Mouse (Mus musculus) granulocyte monocyte progenitor cell, adult 5-6 weeks (primary cell): ENCODE measurements around the gene 1700003E16Rik. TPM values are rescaled to one million over a fixed set of nuclear protein-coding genes. Genes with fewer than 3 reads are reported as not detected.

Source experiments
- ATAC-seq: replicated peaks from 2 replicates; pipeline ENCODE4 v1.8.0; 2016; ENCODE audit warnings: mild to moderate bottlenecking, moderate TSS enrichment, inconsistent platforms; ENCODE audit not compliant: poor library complexity, severe bottlenecking
- total RNA-seq, 2 experiments: library from RNA; stranded (forward) in 1 of 2; stranded (reverse) in 1 of 2; fragments of 200-712, 200-1000 nt in 1 of 2; fragments of >200 nt in 1 of 2; fragmentation: Nextera tagmentation in 1 of 2; gene quantifications; 2 replicates each; pipeline ENCODE4 v1.2.3; 2014 to 2017

Gene 1700003E16Rik
- total RNA-seq, 2 experiments from 2014 or later, result not detected

GRCm38 (mm10) chr6:83186946-83187345, 30.7 kb downstream of the 1700003E16Rik start:
- no peak for ATAC-seq

- no peak for ATAC-seq
Observed at GRCm38 (mm10) chr6:83193571-83193970, 37.4 kb downstream of the 1700003E16Rik start.

GRCm38 (mm10) chr6:83197345-83198004, 41.3 kb downstream of the 1700003E16Rik start:
- no peak for ATAC-seq

GRCm38 (mm10) chr6:83203320-83203719, 47.1 kb downstream of the 1700003E16Rik start:
- no peak for ATAC-seq

- no peak for ATAC-seq
Observed at GRCm38 (mm10) chr6:83205851-83206250, 49.6 kb downstream of the 1700003E16Rik start.

- ATAC-seq, result no peak
Observed at GRCm38 (mm10) chr6:83206321-83206720, 50.1 kb downstream of the 1700003E16Rik start.

- ATAC-seq, result no peak
Observed at GRCm38 (mm10) chr6:83207361-83208049, 51.3 kb downstream of the 1700003E16Rik start.

- ATAC-seq, result no peak
Observed at GRCm38 (mm10) chr6:83208050-83208400, 51.8 kb downstream of the 1700003E16Rik start.

- no peak for ATAC-seq
Observed at GRCm38 (mm10) chr6:83210495-83210894, 54.3 kb downstream of the 1700003E16Rik start.

- no peak for ATAC-seq
Observed at GRCm38 (mm10) chr6:83211526-83211925, 55.3 kb downstream of the 1700003E16Rik start.

Other genes starting within 250 kb of the 1700003E16Rik start
- not detected in 2 replicates for gene Sema4f, start 216.6 kb upstream of the 1700003E16Rik start, total RNA-seq (2014; fragmentation: Nextera tagmentation)
- gene Sema4f, start 216.6 kb upstream of the 1700003E16Rik start, total RNA-seq (2017), result not detected in 2 replicates
- gene M1ap, start 209.5 kb upstream of the 1700003E16Rik start, total RNA-seq (2014; fragmentation: Nextera tagmentation), result 2.2 TPM in 1 of 2 replicates, not detected in the other
- 2.7 and 6.3 TPM in 2 replicates for gene M1ap, start 209.5 kb upstream of the 1700003E16Rik start, total RNA-seq (2017)
- gene Dok1, start 122.9 kb upstream of the 1700003E16Rik start, total RNA-seq (2014; fragmentation: Nextera tagmentation), result 18.7 and 25.8 TPM in 2 replicates
- gene Dok1, start 122.9 kb upstream of the 1700003E16Rik start, total RNA-seq (2017), result 9.0 and 16.1 TPM in 2 replicates
- 9.0 TPM in 1 of 2 replicates, not detected in the other for gene Loxl3, start 122.2 kb upstream of the 1700003E16Rik start, total RNA-seq (2014; fragmentation: Nextera tagmentation)
- gene Loxl3, start 122.2 kb upstream of the 1700003E16Rik start, total RNA-seq (2017), result 0.46 and 2.2 TPM in 2 replicates
- 235 and 242 TPM in 2 replicates for gene Aup1, start 101.9 kb upstream of the 1700003E16Rik start, total RNA-seq (2014; fragmentation: Nextera tagmentation)
- gene Aup1, start 101.9 kb upstream of the 1700003E16Rik start, total RNA-seq (2017), result 120 and 136 TPM in 2 replicates
- 96.9 and 114 TPM in 2 replicates for gene Htra2, start 101.1 kb upstream of the 1700003E16Rik start, total RNA-seq (2014; fragmentation: Nextera tagmentation)
- gene Htra2, start 101.1 kb upstream of the 1700003E16Rik start, total RNA-seq (2017), result 66.2 and 81.3 TPM in 2 replicates
- 0.81 and 2.4 TPM in 2 replicates for gene Dqx1, start 98.6 kb upstream of the 1700003E16Rik start, total RNA-seq (2014; fragmentation: Nextera tagmentation)
- 1.1 and 1.6 TPM in 2 replicates for gene Dqx1, start 98.6 kb upstream of the 1700003E16Rik start, total RNA-seq (2017)
- not detected in 2 replicates for gene Tlx2, start 86.1 kb upstream of the 1700003E16Rik start, total RNA-seq (2014; fragmentation: Nextera tagmentation)
- not detected in 2 replicates for gene Tlx2, start 86.1 kb upstream of the 1700003E16Rik start, total RNA-seq (2017)
- 20.3 and 24.6 TPM in 2 replicates for gene Pcgf1, start 78.5 kb upstream of the 1700003E16Rik start, total RNA-seq (2014; fragmentation: Nextera tagmentation)
- gene Pcgf1, start 78.5 kb upstream of the 1700003E16Rik start, total RNA-seq (2017), result 10.9 and 11.5 TPM in 2 replicates
- not detected in 2 replicates for gene Lbx2, start 70.0 kb upstream of the 1700003E16Rik start, total RNA-seq (2014; fragmentation: Nextera tagmentation)
- gene Lbx2, start 70.0 kb upstream of the 1700003E16Rik start, total RNA-seq (2017), result 1.3 TPM in 1 of 2 replicates, not detected in the other
- gene Ccdc142, start 54.8 kb upstream of the 1700003E16Rik start, total RNA-seq (2014; fragmentation: Nextera tagmentation), result 2.8 and 8.2 TPM in 2 replicates
- 2.5 and 5.7 TPM in 2 replicates for gene Ccdc142, start 54.8 kb upstream of the 1700003E16Rik start, total RNA-seq (2017)
- 2.0 and 6.3 TPM in 2 replicates for gene Gm42688, start 54.8 kb upstream of the 1700003E16Rik start, total RNA-seq (2014; fragmentation: Nextera tagmentation)
- 2.6 TPM in 2 replicates for gene Gm42688, start 54.8 kb upstream of the 1700003E16Rik start, total RNA-seq (2017)
- 48.6 and 78.4 TPM in 2 replicates for gene Mrpl53, start 47.4 kb upstream of the 1700003E16Rik start, total RNA-seq (2014; fragmentation: Nextera tagmentation)
- gene Mrpl53, start 47.4 kb upstream of the 1700003E16Rik start, total RNA-seq (2017), result 14.6 and 29.1 TPM in 2 replicates
- gene Mogs, start 40.9 kb upstream of the 1700003E16Rik start, total RNA-seq (2014; fragmentation: Nextera tagmentation), result 90.1 and 93.4 TPM in 2 replicates
- 137 and 158 TPM in 2 replicates for gene Mogs, start 40.9 kb upstream of the 1700003E16Rik start, total RNA-seq (2017)
- 31.4 and 38.9 TPM in 2 replicates for gene Wbp1, start 34.8 kb upstream of the 1700003E16Rik start, total RNA-seq (2014; fragmentation: Nextera tagmentation)
- gene Wbp1, start 34.8 kb upstream of the 1700003E16Rik start, total RNA-seq (2017), result 77.6 and 91.3 TPM in 2 replicates
- gene Ino80b, start 31.0 kb upstream of the 1700003E16Rik start, total RNA-seq (2014; fragmentation: Nextera tagmentation), result 17.2 and 22.8 TPM in 2 replicates
- 32.9 and 47.6 TPM in 2 replicates for gene Ino80b, start 31.0 kb upstream of the 1700003E16Rik start, total RNA-seq (2017)
- gene Rtkn, start 20.9 kb upstream of the 1700003E16Rik start, total RNA-seq (2014; fragmentation: Nextera tagmentation), result 5.1 and 8.7 TPM in 2 replicates
- gene Rtkn, start 20.9 kb upstream of the 1700003E16Rik start, total RNA-seq (2017), result 2.1 and 5.0 TPM in 2 replicates
- gene Wdr54, start within 50 bp of the 1700003E16Rik start, total RNA-seq (2014; fragmentation: Nextera tagmentation), result not detected in 2 replicates
- 0.04 TPM in 1 of 2 replicates, not detected in the other for gene Wdr54, start within 50 bp of the 1700003E16Rik start, total RNA-seq (2017)
- gene Dctn1, start 9.5 kb downstream of the 1700003E16Rik start, total RNA-seq (2014; fragmentation: Nextera tagmentation), result 27.3 and 71.9 TPM in 2 replicates
- gene Dctn1, start 9.5 kb downstream of the 1700003E16Rik start, total RNA-seq (2017), result 69.4 and 69.5 TPM in 2 replicates
- not detected in 2 replicates for gene Slc4a5, start 63.4 kb downstream of the 1700003E16Rik start, total RNA-seq (2014; fragmentation: Nextera tagmentation)
- 0.13 TPM in 1 of 2 replicates, not detected in the other for gene Slc4a5, start 63.4 kb downstream of the 1700003E16Rik start, total RNA-seq (2017)
- 20.8 and 48.1 TPM in 2 replicates for gene Mthfd2, start 169.5 kb downstream of the 1700003E16Rik start, total RNA-seq (2014; fragmentation: Nextera tagmentation)
- gene Mthfd2, start 169.5 kb downstream of the 1700003E16Rik start, total RNA-seq (2017), result 31.7 and 35.6 TPM in 2 replicates
- gene Mob1a, start 169.6 kb downstream of the 1700003E16Rik start, total RNA-seq (2014; fragmentation: Nextera tagmentation), result 75.2 and 76.6 TPM in 2 replicates
- 134 and 144 TPM in 2 replicates for gene Mob1a, start 169.6 kb downstream of the 1700003E16Rik start, total RNA-seq (2017)
- 76.1 and 91.2 TPM in 2 replicates for gene Bola3, start 192.7 kb downstream of the 1700003E16Rik start, total RNA-seq (2014; fragmentation: Nextera tagmentation)
- gene Bola3, start 192.7 kb downstream of the 1700003E16Rik start, total RNA-seq (2017), result 53.4 and 67.8 TPM in 2 replicates